Mouse (Mus musculus) thymus, postnatal 10 days (tissue): ENCODE results near the gene Rps5.
"Not testable (repeated sequence)": the region's sequence is repeated elsewhere in the genome, so short reads cannot be mapped to it uniquely, and the experiment has no call there.

ENCODE experiments used
- DNase-seq, 2 experiments: peaks; one replicate each; pipeline ENCODE4 v3.0.0; 2021; ENCODE audit warnings: low spot score in 2 of 2

Rps5 gene

DNA sequence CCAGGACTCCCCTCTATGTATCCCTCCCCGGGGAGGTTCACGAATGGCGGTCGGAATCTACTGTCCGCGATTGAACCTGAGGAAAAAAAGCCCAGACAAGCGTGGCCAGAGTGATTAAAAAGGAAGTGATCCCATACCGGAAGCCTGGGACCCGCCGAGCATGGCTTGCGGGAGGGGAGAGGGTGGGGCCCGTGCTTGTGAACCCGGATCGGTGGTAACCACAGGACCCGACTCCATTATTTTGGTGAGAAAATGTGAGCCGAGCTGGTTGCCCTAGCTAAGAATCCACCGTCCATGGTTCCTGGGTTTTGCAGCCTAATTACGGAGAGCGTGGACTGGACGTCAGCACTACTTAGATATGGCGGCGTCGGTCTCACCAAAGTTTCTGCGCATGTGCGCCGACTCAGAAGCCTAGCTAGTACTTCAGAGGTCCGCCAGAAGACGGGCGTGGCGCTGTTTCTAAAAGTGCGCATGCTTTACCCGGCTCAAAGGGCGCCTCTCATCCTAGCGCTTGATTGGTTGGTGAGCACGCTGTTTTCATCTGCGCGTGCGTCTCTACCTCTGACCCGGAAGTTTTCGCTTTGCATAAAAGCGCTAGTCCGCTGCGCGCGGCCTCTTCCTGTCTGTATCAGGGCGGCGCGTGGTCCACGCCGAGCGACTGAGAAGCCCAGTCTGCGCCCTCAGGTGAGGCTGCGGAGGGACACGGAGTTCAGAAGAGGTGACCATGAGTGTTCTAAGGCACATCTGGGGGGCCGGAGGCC, at the start of gene Rps5:
Gene Rps5, plus strand, starts transcription at position 586 of the 761 bp plus-strand sequence.
- peak; percentile 97 to 98 for DNase-seq

DNA sequence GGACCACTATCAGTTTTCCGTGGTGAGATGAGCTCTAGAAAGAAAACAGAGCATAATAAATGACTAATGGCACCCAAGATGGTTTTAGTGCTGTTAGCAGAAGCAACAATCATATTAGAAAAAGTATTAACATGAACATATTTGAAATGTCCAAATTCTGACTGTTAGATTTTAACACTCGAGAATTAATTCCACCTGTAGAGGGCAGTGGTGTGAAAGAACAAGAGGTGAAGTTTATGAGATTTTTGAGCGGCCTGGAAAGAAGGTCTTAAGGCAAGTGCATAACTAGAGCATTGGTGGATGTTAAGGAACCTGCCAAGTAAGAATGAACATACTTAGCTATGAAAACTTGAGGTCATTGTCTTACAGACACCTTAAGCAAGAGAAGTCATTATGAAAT, 47.8 kb upstream of the Rps5 start:
- DNase-seq, result peak in 1 of 2 experiments; percentile 49

DNA sequence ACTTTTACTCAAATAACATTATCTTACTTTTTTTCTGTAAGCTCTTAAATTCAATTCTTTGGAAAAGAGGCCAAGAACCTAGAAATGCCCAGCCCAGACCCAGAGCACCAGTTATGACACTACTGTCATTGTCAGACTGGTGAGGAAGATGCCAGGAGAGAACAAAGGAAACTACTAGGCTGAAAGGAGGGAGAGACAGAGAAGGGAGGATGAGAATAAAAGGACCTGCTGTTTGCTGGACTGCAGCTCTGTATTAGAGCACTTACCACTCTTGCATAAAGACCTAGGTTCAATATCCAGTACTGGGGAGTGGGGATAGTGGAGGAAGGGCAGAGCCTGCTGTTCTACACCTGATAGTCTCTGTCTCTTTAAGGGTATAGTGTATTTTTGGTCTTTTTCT, 42.1 kb upstream of the Rps5 start:
- no peak for DNase-seq

DNA sequence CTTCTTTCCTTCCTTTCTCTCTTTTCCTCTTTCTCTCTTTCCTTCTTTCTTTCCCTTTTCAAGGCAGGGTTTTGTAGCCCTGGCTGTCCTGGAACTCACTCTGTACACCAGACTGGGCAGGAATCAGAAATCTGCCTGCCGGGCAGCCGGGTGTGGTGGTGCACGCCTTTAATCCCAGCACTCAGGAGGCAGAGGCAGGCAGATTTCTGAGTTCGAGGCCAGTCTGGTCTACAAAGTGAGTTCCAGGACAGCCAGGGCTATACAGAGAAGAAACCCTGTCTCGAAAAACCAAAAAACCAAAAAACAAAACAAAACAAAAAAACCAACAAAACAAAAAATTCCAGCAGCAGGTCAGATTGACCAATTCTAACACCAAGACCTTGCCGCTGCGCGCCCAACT, 41.6 kb upstream of the Rps5 start:
- DNase-seq, result not testable (repeated sequence)

DNA sequence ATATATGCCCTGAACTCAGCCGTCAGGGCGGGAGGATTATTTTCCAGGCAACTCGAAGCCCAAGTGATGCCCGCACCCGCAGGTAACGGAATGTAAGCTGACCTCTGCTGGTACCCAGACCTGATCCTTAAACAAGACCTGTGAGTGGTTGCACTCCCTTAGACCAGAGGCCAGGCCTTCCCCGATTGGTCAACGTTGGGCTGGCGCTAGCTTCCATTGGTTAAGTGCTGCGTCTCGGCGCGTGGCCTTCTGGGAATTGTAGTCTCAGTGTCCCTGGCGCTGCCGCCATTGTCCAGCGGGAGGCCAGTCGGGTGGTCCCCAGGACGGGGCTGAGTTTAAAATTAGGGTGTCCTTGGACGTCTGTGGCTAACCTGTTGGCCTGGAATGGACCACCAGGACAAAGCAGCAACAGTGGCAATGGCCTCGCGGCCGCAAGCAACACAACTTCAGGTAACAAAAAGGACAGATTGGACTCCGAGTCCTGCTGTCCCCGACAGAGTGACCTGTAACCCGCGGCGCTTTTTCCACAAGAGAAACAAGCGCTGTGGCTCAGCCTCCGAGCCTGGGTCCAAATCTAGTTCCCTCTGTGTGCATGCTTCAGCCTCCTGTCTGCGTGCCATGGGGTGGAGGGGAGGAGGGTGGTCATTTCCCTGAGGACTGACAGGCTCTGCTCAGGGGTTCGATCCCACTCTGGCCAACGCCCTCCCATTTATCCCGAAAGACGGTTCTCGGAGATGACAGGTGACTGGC, 41.0 kb upstream of the Rps5 start, which contains the start of gene Zfp128:
Gene Zfp128, plus strand, starts transcription at position 267 of the 750 bp plus-strand sequence.
- peak; percentile 87 for DNase-seq

DNA sequence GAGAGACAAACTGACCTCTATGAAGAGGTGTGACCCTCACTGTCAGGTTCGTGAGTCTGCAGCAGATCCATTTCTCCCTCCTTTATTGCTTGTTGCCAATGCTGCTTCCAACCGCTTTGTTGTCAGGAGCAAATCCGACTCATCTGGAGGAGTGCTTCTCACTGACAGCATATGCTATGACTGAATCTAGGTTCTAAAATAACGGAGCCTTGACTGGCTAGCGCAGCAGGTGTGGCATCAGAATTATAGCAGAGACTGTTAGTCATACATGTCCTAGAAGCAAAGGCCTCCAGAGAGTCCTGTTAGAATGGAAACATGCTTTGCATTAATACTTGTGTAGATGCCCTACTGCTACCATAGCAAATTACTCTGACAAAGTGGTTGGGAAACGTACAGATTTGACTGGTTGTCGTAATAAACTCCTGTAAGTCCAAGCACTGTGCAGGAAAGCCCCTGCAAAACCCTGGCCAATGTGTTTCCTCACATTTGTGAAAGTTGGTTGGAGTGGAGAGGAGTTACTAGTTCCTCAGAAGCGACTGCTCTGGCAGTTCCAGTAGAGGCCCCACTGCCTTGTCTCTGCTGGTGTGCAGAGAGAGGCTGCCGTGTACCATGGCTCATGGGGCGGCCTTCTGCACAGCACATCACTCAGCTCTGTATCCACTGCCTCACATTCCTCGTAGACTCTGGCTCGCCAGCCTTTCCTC, 35.4 kb upstream of the Rps5 start:
- DNase-seq, result no peak

DNA sequence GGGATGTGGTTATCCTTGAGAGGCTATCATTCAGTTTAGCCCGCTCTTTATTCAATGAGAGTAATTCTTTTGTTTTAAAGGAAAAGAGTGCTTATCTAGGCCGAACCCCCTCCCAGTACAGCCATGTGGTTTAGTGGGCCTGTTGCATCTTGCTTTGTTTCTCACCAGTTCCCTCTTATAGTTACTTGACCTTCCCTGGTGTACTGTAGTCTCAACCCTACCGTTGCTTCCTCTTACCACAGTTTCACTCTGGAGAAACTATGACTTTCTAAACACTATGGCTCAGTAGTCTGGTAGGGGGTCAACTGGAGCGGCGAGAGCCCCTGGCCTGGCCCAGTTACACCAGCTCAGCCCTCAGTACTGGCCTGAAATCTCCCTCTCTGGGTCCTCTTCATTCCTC, 34.5 kb upstream of the Rps5 start:
- no peak for DNase-seq

DNA sequence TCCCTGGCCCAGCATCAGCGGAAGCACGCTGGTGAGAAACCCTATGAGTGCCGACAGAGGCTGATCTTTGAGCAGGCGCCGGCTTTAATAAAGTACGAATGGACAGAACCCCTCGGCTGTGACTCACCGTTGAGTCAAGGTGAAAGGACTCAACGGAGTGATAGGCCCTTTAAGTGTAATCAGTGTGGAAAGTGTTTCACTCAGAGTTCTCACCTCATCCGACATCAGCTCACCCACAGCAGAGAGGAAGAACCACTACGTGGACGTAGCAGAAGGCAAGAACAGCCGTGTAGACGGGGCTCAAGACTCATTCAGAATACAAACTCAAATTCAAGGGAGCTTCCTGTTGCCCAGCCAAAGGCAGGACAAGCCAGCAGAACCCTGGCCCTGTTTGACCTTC, 31.2 kb upstream of the Rps5 start:
- no peak for DNase-seq

DNA sequence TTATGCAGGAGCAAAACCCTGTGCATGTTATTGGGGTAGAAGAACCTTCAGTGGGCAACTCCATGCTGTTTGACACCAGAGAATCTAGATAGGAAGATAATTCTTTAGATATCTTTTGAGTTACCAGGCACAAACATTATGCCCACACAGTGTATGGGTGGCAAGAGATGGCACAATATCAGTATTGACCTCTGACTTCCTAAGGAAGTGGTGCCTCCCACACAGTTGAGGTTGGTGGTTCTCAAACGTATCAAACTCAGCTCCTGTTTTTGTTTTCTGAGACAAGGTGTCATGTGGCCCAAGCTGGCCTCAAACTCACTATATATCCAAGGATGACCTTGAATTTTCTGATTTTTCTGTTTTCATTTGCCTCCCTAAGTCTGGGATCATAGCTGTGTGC, 30.8 kb upstream of the Rps5 start:
- DNase-seq, result no peak

DNA sequence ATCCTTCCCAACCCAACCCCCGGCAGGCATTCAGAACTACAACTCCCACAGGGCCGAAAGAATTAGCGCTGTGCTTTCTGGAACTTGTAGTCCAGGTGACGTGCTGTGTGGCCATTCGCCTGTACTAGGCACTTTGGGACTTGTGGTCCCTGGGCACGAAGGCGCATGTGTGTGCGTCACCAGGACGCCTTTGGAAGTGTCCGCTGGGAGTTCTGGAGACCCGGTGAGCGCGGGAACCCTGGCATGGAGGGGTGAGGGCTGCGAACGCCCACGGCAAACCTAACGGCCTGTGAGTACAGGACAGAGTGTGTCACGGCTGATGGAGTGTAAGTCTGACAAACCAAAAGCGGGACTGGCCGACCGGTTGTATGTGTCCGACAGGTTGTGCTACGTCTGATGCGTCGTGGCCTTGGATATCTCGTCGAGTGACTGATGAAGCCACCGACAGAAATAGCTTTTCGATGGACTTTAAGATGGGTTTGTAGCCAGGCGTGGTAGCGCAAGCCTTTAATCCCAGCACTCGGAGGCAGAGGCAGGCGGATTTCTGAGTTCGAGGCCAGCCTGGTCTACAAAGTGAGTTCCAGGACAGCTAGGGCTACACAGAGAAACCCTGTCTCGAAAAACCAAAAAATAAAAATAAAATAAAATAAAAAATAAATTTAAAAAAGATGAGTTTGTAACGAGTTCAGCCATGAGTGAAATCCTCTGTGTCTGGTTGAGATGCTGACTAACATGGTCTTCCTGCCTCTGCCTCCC, 24.3 kb upstream of the Rps5 start, which contains the start of gene Zscan22:
Gene Zscan22, plus strand, starts transcription at position 161 of the 756 bp plus-strand sequence.
- DNase-seq, result peak; percentile 70 to 78

DNA sequence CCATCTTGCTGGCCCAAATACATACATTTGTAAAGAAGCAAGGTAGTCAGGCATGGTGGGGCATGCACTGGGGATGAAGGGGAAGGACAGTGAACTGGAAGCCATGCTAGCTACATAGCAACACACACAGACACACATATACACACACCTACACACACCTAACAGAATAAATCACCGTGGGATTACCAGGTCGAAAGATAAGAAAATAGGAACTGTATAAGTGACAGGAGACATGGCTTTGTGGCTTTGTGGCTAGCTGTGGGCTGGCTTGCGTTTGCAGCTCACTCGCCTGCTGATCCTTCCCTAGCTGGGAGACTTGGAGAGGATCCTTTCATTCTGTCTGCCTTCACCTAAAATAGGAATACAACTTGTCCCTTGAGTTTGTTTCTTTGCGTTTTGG, 20.6 kb upstream of the Rps5 start:
- DNase-seq, result no peak

DNA sequence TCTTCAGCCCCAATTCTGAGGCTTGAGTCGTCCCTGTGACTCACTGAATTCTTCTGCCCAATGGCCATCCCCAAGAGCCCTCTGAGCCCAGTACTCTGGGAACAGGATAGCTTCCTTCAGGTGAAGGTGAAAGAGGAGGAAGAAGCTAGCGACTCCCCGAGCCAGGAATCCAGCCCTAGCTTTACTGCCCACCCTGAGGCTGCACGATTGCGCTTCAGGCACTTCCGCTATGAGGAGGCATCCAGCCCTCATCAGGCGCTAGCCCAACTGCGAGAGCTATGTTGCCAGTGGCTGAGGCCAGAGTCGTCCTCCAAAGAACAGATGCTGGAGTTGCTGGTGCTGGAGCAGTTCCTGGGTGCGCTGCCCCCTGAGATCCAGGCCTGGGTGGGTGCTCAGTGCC, 18.5 kb upstream of the Rps5 start:
- peak in 1 of 2 experiments; percentile 28 for DNase-seq

DNA sequence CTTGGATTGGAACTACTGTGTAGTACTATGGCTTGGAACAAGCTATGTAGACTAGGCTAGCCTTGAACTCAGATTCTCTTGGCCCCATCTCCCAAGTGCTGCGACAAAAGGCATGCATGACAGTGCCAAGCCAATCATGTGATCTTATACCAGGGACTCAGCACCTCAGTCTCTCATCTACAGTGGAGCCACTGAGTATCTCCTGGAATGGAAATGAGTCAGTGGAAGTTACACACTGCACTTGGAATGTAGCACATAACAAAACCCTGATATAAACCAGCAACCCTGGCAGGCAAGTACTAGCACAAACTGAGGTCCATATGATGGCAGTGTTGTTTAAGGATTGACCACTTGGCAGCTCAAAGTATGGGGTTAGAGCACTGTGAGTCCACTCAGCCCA, 16.9 kb upstream of the Rps5 start:
- no peak for DNase-seq

DNA sequence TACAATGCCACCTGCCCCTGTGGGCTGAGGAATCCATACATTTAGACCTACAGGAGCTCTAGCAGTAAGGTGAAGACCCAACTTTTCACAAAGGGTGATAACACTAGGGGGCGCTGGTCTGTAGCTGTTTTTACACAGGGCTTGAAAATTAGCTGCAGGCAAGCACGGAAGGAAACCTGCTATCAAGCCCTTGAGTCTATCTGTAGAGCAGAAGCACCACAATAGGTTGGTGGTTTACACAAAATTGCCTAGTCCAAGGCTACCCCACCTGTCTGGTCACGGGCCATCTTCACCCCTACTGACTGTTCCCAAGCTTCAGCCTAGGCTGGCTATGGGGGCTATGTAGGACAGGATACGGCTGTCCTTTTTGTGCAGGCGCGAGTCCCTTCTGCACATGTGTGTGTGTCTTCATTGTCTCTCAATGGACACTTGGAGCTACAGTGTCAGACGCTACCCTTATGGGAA, 12.6 kb upstream of the Rps5 start:
- peak; percentile 86 to 93 for DNase-seq

DNA sequence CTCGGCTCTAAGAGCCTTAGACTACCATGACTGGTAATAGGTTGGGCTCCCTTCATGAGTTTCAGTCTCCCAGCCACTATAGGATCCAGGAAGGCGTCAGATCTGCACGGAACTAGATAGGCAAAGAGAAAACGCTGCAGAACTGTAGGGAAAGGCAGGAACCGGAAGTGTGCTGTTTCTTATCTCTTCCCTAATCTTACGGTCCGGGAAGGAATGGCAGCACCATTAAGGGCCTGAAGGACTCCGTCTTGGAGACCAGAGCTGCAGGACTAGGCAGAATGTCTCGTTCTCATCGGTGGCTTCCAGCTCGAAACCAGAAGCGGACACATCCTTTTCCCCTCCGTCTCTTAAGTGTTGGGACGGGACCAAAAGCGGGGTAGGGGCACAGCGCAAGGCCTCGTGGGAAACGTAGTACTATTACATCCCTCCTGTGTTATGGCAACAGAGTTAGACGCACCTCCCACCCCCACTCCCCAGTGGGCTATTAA, 11.9 kb upstream of the Rps5 start:
- DNase-seq, result peak; percentile 55

DNA sequence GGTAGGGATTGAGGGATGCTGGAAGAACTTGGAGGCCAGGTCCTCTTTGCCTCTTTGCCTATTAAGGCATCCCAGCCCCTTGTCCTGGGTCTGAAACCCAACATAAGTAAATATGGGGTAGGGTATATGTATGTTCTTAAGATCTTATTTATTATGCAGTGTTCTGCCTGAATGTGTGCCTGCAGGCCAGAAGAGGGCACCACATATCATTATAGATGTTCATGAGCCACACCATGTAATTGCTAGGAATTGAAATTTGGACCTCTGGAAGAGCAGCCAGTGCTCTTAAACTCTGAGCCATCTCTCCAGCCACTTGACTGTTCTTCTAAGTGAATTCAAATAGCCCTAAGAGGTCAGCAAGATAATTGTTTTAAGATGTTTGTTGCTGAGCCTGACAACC, 8.5 kb upstream of the Rps5 start:
- DNase-seq, result no peak

DNA sequence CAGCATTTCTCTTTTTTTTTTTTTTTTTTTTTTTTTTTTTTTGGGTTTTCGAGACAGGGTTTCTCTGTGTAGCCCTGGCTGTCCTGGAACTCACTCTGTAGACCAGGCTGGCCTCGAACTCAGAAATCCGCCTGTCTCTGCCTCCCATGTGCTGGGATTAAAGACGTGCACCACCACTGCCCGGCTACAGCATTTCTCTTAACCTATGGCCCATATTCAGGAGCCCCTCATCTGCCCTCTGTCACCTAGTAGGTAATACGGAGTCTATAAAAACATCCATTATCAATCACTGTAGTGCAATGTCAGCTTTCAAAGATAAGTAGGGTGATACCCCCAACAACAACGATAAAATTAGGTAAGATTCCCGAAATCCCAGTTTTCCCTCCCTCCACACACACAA, 1.6 kb upstream of the Rps5 start:
- DNase-seq, result not testable (repeated sequence)

DNA sequence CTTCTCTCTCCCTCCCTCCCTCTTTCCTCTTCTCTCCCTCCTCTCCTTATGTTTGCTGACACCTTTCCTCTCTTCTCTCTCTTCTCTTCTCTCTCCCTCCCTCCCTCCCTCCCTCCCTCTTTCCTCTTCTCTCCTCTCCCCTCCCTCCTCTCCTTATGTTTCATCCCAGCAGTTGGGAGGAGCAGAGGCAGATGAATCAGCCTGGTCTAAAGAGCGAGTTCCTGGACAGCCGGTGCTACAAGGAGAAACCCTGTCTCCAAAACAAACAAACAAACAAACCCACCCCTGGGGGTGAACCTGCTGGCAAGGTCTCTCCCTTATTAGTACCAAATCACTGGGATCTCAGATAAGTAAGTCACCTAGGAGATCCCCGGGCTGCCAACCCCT, 779 bp upstream of the Rps5 start:
- DNase-seq, result no peak

DNA sequence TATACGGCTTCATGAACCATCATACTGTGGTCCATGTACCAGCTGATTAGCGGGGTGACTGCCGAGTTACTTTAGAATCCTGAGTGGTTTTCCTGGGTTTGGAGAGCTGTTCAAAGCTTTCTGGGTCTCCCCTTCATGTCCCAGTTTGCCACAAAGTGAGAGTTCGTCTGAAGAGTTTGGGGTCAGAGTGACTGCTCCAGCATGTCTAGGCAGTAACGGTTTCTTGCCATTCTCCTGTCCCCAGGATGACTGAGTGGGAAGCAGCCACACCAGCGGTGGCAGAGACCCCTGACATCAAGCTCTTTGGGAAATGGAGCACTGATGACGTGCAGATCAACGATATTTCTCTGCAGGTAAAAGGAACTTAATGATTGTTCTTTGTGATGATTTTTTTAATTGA, 639 bp downstream of the Rps5 start:
- no peak for DNase-seq

DNA sequence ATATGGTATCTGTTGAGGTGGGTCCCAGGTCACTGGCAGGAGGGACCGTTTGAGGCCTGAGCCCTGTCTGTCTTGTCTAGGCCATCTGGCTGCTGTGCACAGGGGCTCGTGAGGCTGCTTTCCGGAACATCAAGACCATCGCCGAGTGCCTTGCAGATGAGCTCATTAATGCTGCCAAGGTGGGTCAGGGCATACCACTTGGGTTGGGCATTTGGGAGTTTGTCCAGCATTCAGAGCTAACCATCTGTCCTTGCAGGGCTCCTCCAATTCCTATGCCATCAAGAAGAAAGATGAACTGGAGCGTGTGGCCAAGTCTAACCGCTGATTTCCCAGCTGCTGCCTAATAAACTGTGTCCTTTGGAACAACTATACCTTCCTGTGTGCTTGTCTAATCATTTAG, 4.2 kb downstream of the Rps5 start:
- DNase-seq, result no peak

DNA sequence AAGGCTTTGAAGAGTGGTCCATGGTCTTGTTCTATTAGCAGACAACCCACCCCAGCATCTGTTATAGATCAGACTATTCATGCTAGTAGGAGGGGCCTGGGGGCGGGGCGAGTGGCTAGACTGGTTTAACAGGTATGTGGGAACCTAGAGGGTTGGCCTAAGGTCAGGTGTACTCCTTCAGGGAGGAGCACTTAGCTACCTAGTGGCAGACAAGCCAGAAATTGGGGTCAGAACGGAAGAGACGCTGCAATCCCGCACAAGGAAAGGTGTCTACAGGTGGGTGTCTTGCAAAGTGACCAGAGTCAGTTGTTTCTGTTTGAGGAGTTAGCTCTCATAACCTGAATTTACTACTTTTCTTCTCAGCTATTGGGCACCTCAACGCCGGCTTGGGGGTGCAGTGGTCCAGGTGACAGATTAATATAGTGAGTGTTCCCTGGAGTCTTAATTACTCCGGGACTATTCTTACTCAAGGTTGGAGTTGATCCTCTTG, 5.1 kb downstream of the Rps5 start, which contains the start of gene Rnf225:
Gene Rnf225, plus strand, starts transcription at position 226 of the 490 bp plus-strand sequence.
- DNase-seq, result no peak
